Mouse (Mus musculus) ES-E14 (cell line): ENCODE results near the gene Ppp1r9b. TPM values are rescaled to one million over a fixed set of nuclear protein-coding genes. Genes with fewer than 3 reads are reported as not detected.
A peak's percentile ranks its signal among the peaks of the same experiment; 100 is the strongest.

Experiments
- DNase-seq: peaks from one replicate; pipeline ENCODE4 v3.0.0-alpha.2; 2013; ENCODE audit warnings: low read depth, low spot score
- H3K27ac ChIP-seq: 2 replicates; pipeline ENCODE4 v1.5.1; 2012; ENCODE audit warnings: low read depth, mild to moderate bottlenecking, low read length, moderate library complexity, mixed read lengths; ENCODE audit not compliant: poor library complexity, insufficient read depth, severe bottlenecking
- H3K36me3 ChIP-seq: 2 replicates; pipeline ENCODE4 v1.6.1; 2012; ENCODE audit warnings: mild to moderate bottlenecking, low read length, moderate library complexity, mixed read lengths; ENCODE audit not compliant: control insufficient read depth, poor library complexity, insufficient read depth, severe bottlenecking
- H3K4me1 ChIP-seq, 2 experiments: fragments of 150-350 bp in 1 of 2; sonication (generic) in 1 of 2; 2 replicates each; pipeline ENCODE4 v1.6.1; 2012; ENCODE audit warnings: low read length in 2 of 2, mild to moderate bottlenecking in 1 of 2, mixed read lengths in 1 of 2; ENCODE audit not compliant: control insufficient read depth in 2 of 2, insufficient read depth in 2 of 2, poor library complexity in 1 of 2
- H3K4me3 ChIP-seq, 2 experiments: fragments of 150-350 bp in 1 of 2; sonication (generic) in 1 of 2; 2 replicates each; pipeline ENCODE4 v1.5.1; 2012; ENCODE audit warnings: low read length in 2 of 2, low read depth in 1 of 2, mild to moderate bottlenecking in 1 of 2, mixed read lengths in 1 of 2; ENCODE audit not compliant: insufficient read depth in 1 of 2, poor library complexity in 1 of 2, severe bottlenecking in 1 of 2
- H3K9ac ChIP-seq: 2 replicates; pipeline ENCODE4 v1.6.1; 2012; ENCODE audit warnings: low read depth, mild to moderate bottlenecking, low read length, mixed read lengths; ENCODE audit not compliant: poor library complexity, insufficient read depth, severe bottlenecking
- H3K9me3 ChIP-seq: fragments of 150-350 bp; sonication (generic); 2 replicates; pipeline ENCODE4 v1.6.1; 2012; ENCODE audit warnings: low read depth, mild to moderate bottlenecking, low read length; ENCODE audit not compliant: control insufficient read depth, insufficient read depth
- CHD2 ChIP-seq: IDR thresholded peaks from 2 replicates; pipeline ENCODE4 v1.6.1; 2014; ENCODE audit warnings: mild to moderate bottlenecking, low read depth, low read length, inconsistent platforms
- HCFC1 ChIP-seq: IDR thresholded peaks from 2 replicates; pipeline ENCODE4 v1.6.1; 2012; ENCODE audit warnings: low read length, inconsistent platforms, borderline replicate concordance; ENCODE audit not compliant: insufficient read depth
- MAFK ChIP-seq: IDR thresholded peaks from 2 replicates; pipeline ENCODE4 v1.6.1; 2014; ENCODE audit warnings: mild to moderate bottlenecking, low read depth, low read length, inconsistent platforms; ENCODE audit not compliant: insufficient read depth
- ZC3H11A ChIP-seq: IDR thresholded peaks from 2 replicates; pipeline ENCODE4 v1.6.1; 2012; ENCODE audit warnings: low read depth, mild to moderate bottlenecking, inconsistent platforms, low read length, borderline replicate concordance
- ZNF384 ChIP-seq: IDR thresholded peaks from 2 replicates; pipeline ENCODE4 v1.6.1; 2012; ENCODE audit warnings: low read depth, low read length, inconsistent platforms
- in situ Hi-C, 2 experiments: fragments of 600-800 bp; cut with MboI; formaldehyde crosslinking; loops; one replicate each; pipeline ENCODE4 v1.15.1; 2025; ENCODE audit warnings: low sequenced_read_pairs in 2 of 2, inconsistent platforms in 1 of 2; ENCODE audit not compliant: unreplicated experiment in 2 of 2
- total RNA-seq: library from RNA; depleted of rRNA; stranded (reverse); fragments of 300-350 nt; gene quantifications from 2 replicates; pipeline ENCODE4 v1.2.3, GENCODE M21; 2012

Gene Ppp1r9b
- total RNA-seq, 1 experiment, result 29.5 TPM

DNA sequence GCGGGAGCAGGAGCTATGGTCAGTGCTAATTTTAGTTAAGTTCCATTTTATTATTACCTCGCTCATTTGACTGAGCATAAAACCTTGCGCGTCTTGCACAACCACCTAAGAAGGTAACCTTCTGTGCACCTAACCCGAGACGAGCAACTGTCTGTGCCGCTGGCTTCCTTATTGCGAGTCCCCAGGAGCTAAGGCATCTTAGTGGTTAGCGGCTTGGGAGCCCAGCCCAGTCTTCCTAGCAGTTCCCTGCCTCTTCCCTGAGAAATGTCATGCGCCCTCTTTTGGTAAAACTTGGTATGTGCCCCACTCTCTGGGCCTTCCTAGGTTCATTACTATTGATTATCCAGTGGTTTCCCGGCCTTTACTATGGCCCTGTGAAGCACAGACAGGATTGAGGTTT, 51.3 kb downstream of the Ppp1r9b start:
- Histone ChIP-seq H3K27ac (no peak overlapping the region), H3K36me3 (peaks cover 3% of the 10 kb centered on the region; the same call in 1 of the 2 replicates), H3K9me3 (no peaks in the 10 kb centered on the region), H3K9ac (no peak overlapping the region), H3K4me3 (peak overlapping the region; percentile 22 to 64; a peak in 3 of 4 replicates), H3K4me1 (peaks cover 6 to 15% of the 10 kb centered on the region in 2 experiments)
- peak; percentile 89 for DNase-seq
- in situ Hi-C loops, result no loop called here
- TF ChIP-seq HCFC1, result no peak
- TF ChIP-seq ZNF384, result no peak

DNA sequence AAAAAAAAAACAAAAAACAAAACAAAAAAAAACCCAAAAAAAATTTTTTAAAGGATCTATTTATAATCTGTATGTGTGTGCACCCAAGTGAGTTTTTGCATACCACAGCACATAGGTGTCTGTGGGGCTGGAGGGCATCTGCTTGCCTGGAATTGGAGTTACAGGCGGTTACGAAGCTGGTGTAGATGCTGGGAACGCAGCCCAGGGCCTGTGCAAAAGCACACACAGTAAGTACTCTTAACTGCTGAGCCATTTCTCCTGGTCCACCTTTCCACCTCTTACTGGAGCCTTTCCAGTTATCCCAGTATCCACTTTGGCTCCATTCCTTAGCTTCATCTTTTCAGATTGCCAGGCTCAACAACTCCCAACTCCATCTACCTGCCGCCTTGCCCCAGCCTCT, 52.2 kb downstream of the Ppp1r9b start:
- Histone ChIP-seq H3K4me3 (no peak overlapping the region), H3K27ac (no peak overlapping the region), H3K9me3 (no peaks in the 10 kb centered on the region), H3K36me3 (peaks cover 3% of the 10 kb centered on the region; the same call in 1 of the 2 replicates), H3K9ac (no peak overlapping the region), H3K4me1 (peaks cover 6 to 15% of the 10 kb centered on the region in 2 experiments)
- TF ChIP-seq CHD2, result no peak
- TF ChIP-seq HCFC1, result no peak
- TF ChIP-seq ZNF384, result no peak
- TF ChIP-seq MAFK, result no peak
- TF ChIP-seq ZC3H11A, result no peak
- no peak for DNase-seq
- in situ Hi-C loops, result no loop called here

DNA sequence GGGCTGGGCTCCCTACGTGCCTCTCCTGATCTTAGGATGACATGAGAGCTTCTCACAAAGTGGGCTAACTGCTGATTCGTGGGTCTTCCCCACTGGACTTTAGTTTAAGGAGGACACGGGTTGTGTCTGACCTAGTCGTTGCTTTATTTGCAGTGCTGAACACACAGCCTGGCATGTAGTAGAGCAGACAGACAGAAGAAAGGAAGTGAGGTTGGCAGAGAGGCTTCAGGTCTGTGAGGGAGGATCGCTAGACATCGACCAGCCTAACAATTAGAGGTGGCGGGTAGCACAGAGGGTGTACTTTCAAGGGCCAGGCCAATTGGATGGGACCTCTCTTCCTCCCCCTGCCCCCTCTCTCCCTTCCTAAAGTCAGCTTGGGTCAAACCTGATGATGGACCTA, 52.8 kb downstream of the Ppp1r9b start:
- H3K4me1 ChIP-seq, result peaks cover 6 to 15% of the 10 kb centered on the region in 2 experiments
- no peak overlapping the region for H3K27ac ChIP-seq
- in situ Hi-C loops, result no loop called here
- no peak overlapping the region for H3K4me3 ChIP-seq
- DNase-seq, result no peak
- peaks cover 3% of the 10 kb centered on the region; the same call in 1 of the 2 replicates for H3K36me3 ChIP-seq
- no peak overlapping the region for H3K9ac ChIP-seq
- TF ChIP-seq ZNF384 (no peak), CHD2 (no peak), HCFC1 (no peak), ZC3H11A (no peak)
- H3K9me3 ChIP-seq, result no peaks in the 10 kb centered on the region

DNA sequence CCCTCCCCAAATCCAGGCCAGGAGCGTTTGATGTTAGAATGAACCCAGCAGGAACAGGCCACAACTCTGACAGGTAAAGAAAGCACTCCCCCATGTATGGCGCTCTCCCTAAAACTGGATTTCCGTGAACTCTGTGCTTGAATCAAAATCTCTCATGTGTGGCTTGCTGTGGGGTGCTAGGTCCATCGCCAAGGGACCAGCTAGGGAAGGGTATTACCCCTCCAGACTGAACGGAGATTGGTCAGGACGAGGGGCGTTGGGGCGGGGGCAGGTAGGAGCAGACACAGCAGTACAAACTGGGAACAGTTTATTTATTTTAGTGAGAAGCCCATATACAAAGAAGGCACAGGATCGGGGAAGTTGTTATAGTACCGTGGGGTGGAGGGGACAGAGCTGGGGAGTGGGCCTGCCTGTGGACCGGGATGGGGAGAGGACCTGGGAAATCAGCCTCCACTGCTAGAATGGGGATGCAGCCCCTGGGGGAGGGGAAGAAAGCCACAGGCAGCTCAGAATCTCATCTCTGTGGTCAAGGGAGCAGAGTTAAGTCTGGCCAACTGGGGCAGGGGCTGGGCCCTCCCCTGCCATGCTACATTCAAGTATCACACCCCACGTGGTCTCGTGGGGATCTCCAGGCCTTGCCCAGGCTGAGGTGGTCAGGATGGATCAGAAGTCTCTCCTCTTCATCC, 53.5 kb downstream of the Ppp1r9b start:
- H3K36me3 ChIP-seq, result peaks cover 3% of the 10 kb centered on the region; the same call in 1 of the 2 replicates
- no peak overlapping the region for H3K27ac ChIP-seq
- no peak for DNase-seq
- in situ Hi-C loops, result no loop called here
- H3K4me3 ChIP-seq, result no peak overlapping the region
- no peaks in the 10 kb centered on the region for H3K9me3 ChIP-seq
- H3K9ac ChIP-seq, result no peak overlapping the region
- TF ChIP-seq MAFK (no peak), ZC3H11A (no peak)
- peaks cover 6 to 15% of the 10 kb centered on the region in 2 experiments for H3K4me1 ChIP-seq

DNA sequence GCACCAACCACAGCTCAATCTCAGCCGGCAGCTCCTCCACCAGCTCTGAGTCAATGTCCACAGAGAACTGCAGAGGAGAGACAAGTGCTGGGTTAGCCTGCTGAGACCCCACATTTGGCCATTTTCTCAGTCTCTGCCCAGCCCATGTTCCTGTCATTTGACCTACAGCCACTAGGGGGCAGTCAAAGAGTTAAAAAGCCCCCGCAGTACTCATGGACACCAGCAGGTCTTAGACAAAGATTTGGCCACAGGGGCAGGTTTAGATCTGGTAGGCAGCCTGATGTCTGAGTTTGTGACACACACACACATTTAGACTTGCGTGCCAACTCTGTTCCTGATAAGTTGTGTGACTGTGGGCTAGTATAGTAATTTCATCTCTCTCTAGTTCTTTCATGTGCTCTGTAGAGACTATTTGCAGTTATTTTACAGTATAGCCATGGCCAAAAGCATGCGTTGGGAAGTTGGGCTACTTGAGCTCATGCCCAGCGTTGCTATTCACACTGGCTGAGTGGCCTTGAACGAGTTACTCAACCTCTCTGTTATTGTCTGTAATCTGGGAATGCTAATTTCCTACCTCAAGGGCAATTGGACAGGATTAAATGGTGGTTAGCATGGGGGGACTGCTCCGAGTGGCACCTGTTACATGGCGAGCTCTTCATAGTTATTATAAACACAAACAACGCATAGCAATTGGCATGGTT, 56.3 kb downstream of the Ppp1r9b start:
- peak; percentile 64 for DNase-seq
- no peak overlapping the region for H3K9ac ChIP-seq
- in situ Hi-C loops, result no loop called here
- TF ChIP-seq CHD2, result no peak
- TF ChIP-seq MAFK, result no peak
- TF ChIP-seq ZC3H11A, result no peak
- TF ChIP-seq ZNF384, result no peak
- no peak for TF ChIP-seq HCFC1
- H3K9me3 ChIP-seq, result no peaks in the 10 kb centered on the region
- H3K27ac ChIP-seq, result no peak overlapping the region
- H3K36me3 ChIP-seq, result peaks cover 10% of the 10 kb centered on the region
- H3K4me3 ChIP-seq, result no peak overlapping the region
- H3K4me1 ChIP-seq, result peaks cover 0 to 7% of the 10 kb centered on the region in 2 experiments; a peak in 1 of 4 replicates
